Mouse (Mus musculus) kidney, adult 2 months (tissue): ENCODE measurements at regions not wholly inside any gene's neighbourhood (a gene's known extent, or its start where the extent isn't known, plus 50 kb on each side); places are given as distances from the start of the nearest gene placed in this dataset.
A peak's percentile ranks its signal among the peaks of the same experiment; 100 is the strongest.

ENCODE experiments used
- DNase-seq: peaks from one replicate; pipeline ENCODE4 v3.0.0; 2021
- H3K27ac ChIP-seq: fragments of 200-500 bp; 2 replicates; pipeline ENCODE4 v1.5.1; 2012; ENCODE audit warnings: low read depth, low read length, control low read depth, inconsistent platforms; ENCODE audit not compliant: insufficient read depth
- H3K27me3 ChIP-seq: fragments of 200-500 bp; replicated peaks from 2 replicates; pipeline ENCODE4 v1.6.1; 2012; ENCODE audit warnings: mild to moderate bottlenecking, moderate library complexity, low read length, inconsistent platforms; ENCODE audit not compliant: control insufficient read depth, insufficient read depth
- H3K36me3 ChIP-seq: fragments of 200-500 bp; 2 replicates; pipeline ENCODE4 v1.6.1; 2012; ENCODE audit warnings: mild to moderate bottlenecking, moderate library complexity, low read length, inconsistent platforms; ENCODE audit not compliant: control insufficient read depth, insufficient read depth
- H3K4me1 ChIP-seq: fragments of 200-500 bp; 2 replicates; pipeline ENCODE4 v1.6.1; 2011; ENCODE audit warnings: low read length; ENCODE audit not compliant: control insufficient read depth, insufficient read depth
- H3K4me3 ChIP-seq: fragments of 200-500 bp; 2 replicates; pipeline ENCODE4 v1.5.1; 2011; ENCODE audit warnings: mild to moderate bottlenecking, low read depth, low read length, control low read depth; ENCODE audit not compliant: insufficient read depth
- CTCF ChIP-seq: fragments of 200-500 bp; conservative IDR thresholded peaks from 2 replicates; pipeline ENCODE4 v1.5.1; 2011; ENCODE audit warnings: low read depth, mild to moderate bottlenecking, control low read depth, low read length, moderate library complexity, mixed read lengths; ENCODE audit not compliant: insufficient read depth, insufficient read length
- POLR2A ChIP-seq: fragments of 200-500 bp; IDR thresholded peaks from one replicate; pipeline ENCODE4 v1.6.1; 2011; ENCODE audit warnings: low read depth, low read length, control low read depth
- WGBS: fragments of 180-500 bp; shearing (Covaris S2); methylation state at CpG from one replicate; pipeline ENCODE4 v1.1.7; 2018; 5-methylcytosine and 5-hydroxymethylcytosine counted together

DNA sequence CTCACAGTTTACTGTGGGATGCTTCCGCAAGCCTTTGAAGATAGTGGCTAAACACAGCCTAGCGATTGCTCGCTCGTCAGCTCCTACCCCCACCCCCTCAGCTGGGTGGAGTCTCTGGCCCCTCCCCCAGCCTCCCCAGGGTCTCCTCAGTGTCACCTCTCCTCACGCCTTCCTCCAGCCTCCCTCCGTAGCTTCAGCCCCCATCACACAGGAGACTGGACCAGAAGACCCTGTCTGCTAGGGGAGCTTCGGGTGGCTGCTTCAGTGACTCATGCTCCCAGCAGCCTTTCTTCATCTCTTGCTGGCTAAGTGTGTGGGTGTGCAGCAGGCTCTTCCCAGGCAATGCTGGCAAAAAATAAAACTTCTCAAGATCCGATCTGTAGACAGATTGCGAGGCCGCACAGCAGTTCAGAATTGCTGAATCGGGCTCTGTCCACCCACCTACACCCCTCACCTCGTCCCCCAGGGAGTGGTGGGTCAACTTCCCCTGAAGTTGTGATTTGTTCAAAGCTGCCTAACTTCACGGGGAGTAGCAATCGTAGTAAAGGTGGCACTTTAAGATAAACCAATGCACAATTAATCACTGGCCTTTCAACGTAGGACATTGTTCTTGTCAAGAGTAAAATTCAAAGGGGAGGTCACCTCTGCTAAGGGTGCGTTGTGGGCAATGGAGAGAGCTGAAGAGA lies 61.2 kb upstream of the Ankrd28 start:
- H3K27me3 ChIP-seq = no peaks in the 10 kb centered on the region
- H3K4me1 ChIP-seq = no peaks in the 10 kb centered on the region
- WGBS = 34% methylated on average over 16 of the region's 16 CpGs
- no peaks in the 10 kb centered on the region for H3K36me3 ChIP-seq
- H3K4me3 ChIP-seq = no peak overlapping the region
- H3K27ac ChIP-seq = no peak overlapping the region
- TF ChIP-seq CTCF = no peak
- DNase-seq = no peak

DNA sequence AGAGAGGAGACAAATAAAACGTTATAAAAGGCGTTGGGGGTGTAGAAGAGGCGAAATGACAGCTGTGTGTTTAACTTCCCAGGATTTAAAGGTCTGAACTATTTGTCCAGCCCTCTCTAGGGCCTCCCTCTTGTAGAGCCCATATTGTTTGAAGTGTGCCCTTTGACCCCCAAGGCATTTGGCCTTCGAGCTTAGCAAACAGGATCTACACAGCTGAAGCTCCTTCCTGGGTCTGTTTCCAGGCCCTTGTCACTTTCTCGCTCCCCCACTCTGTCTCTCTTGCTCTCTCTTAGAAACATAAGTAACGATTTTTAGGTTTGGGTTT lies 61.7 kb upstream of the Ankrd28 start:
- no peak for DNase-seq
- no peaks in the 10 kb centered on the region for H3K4me1 ChIP-seq
- no peak overlapping the region for H3K27ac ChIP-seq
- 58% methylated on average over 6 of the region's 6 CpGs for WGBS
- H3K4me3 ChIP-seq = no peak overlapping the region
- H3K36me3 ChIP-seq = no peaks in the 10 kb centered on the region
- H3K27me3 ChIP-seq = no peaks in the 10 kb centered on the region
- TF ChIP-seq POLR2A (no peak), CTCF (no peak)

DNA sequence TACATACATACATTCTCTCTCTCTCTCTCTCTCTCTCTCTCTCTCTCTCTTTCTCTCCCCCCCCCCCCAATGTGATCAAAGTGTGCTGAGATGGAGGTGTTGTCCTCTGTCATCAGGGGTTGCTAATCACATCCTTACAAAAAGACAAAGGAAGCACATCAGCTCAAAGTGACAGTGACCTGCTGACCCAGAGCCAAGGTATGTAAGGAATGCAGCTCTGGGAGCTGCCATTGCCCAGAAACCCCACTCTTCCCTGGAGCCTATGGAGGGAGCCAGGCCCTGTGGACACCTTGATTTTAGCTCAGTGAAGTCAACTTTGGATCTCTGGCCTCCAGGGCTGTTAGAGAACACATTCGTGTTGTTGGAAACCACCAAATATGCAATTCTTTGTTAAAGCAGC lies 66.0 kb upstream of the Ankrd28 start:
- Histone ChIP-seq H3K27me3 (no peaks in the 10 kb centered on the region), H3K36me3 (no peaks in the 10 kb centered on the region), H3K4me1 (no peaks in the 10 kb centered on the region), H3K4me3 (no peak overlapping the region), H3K27ac (no peak overlapping the region)
- DNase-seq = no peak
- no peak for TF ChIP-seq CTCF
- no peak for TF ChIP-seq POLR2A
- 65% methylated on average over 1 of the region's 1 CpGs for WGBS

DNA sequence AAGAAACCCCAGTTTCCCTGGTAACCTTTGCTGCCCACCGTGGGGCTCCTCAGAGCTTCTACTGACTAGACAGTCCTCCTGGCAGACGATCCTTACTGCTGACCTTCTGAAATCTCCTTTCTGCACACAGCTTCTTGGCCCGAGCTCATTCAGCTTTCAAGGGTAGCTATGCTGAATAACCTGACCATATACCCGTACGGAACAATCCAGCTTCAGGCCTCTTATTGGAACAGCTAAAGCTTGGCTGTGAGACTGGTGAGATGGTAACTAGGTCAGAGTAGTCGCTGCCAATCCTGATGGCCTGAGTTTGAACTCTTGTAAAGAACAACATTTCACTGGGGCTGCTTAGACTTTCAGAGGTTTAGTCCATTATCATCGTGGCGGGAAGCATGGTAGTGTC lies 69.1 kb upstream of the Ankrd28 start:
- no peak for DNase-seq
- H3K4me3 ChIP-seq = no peak overlapping the region
- H3K36me3 ChIP-seq = no peaks in the 10 kb centered on the region
- H3K27ac ChIP-seq = no peak overlapping the region
- H3K4me1 ChIP-seq = 0 out of 2 replicates have a peak, but pooled peaks cover 3% of the 10 kb centered on the region
- no peaks in the 10 kb centered on the region for H3K27me3 ChIP-seq
- 78% methylated on average over 8 of the region's 8 CpGs for WGBS
- TF ChIP-seq POLR2A = no peak
- no peak for TF ChIP-seq CTCF

DNA sequence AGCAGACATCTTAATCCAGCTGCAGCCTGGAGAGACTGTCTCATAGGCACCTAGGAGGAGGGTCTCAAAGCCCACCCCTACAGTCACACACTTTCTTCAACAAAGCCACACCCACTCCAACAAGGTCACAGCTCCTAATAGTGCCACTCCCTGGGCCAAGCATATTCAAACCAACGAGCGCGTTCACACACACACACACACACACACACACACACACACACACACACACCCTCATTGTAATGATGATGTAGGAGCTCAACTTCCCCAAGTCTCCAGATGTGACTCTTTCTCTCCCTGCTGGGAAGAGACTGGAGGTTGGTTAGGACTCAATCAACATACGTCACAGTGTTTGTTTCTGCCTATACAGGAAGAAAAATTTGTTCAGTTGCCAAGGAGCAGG lies 69.5 kb upstream of the Ankrd28 start:
- TF ChIP-seq CTCF = no peak
- TF ChIP-seq POLR2A = no peak
- no peak overlapping the region for H3K27ac ChIP-seq
- H3K4me3 ChIP-seq = no peak overlapping the region
- no peak for DNase-seq
- H3K36me3 ChIP-seq = no peaks in the 10 kb centered on the region
- H3K27me3 ChIP-seq = no peaks in the 10 kb centered on the region
- 87% methylated on average over 4 of the region's 4 CpGs for WGBS
- 0 out of 2 replicates have a peak, but pooled peaks cover 3% of the 10 kb centered on the region for H3K4me1 ChIP-seq

DNA sequence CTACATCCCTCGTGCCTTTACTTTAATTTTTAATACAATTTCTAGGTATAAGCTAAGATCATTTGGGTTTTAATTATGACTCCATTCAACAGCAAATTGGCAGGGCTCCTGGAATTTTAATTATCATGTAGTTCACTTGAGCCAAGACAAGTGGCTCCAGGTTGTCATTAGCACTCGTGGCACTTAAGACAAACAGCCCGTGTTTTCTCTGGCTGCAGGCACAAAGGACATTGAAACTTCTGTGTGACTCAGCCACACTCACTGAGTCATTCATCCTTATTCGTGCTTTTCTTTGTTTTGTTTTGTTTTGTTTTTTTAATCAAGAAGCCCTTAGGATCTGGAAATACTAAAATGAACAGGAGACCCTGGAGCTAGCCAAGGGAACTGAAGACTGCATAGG lies 71.5 kb upstream of the Ankrd28 start:
- Histone ChIP-seq H3K27ac (no peak overlapping the region), H3K36me3 (no peaks in the 10 kb centered on the region), H3K4me3 (no peak overlapping the region), H3K27me3 (no peaks in the 10 kb centered on the region), H3K4me1 (0 out of 2 replicates have a peak, but pooled peaks cover 3% of the 10 kb centered on the region)
- 26% methylated on average over 4 of the region's 4 CpGs for WGBS
- DNase-seq = peak; percentile 56
- TF ChIP-seq CTCF = no peak
- TF ChIP-seq POLR2A = no peak

DNA sequence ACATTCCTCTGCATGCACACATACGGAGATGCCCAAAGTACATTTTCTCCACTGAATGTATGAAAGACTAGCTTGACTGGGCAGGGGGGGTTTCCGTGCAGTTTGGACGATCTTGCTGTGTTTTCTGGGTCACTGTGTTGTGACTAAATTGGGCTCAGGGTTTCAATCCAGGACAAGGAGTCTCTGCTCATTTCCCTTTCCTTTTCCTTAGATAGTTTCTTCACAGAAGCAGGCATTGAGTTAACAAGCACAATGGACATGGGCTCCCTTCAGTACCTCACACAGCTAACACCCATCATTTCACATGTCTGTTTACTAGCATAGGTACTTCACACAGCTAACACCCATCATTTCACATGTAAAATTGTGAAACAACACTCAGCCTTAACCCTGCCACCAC lies 73.2 kb upstream of the Ankrd28 start:
- 61% methylated on average over 3 of the region's 3 CpGs for WGBS
- TF ChIP-seq POLR2A (no peak), CTCF (no peak)
- DNase-seq = peak; percentile 42
- no peak overlapping the region for H3K27ac ChIP-seq
- no peaks in the 10 kb centered on the region for H3K36me3 ChIP-seq
- H3K27me3 ChIP-seq = no peaks in the 10 kb centered on the region
- 0 out of 2 replicates have a peak, but pooled peaks cover 3% of the 10 kb centered on the region for H3K4me1 ChIP-seq
- no peak overlapping the region for H3K4me3 ChIP-seq
